Mouse (Mus musculus) ES-E14 (cell line): Measurements from ENCODE around the gene Pla2g1b. TPM values are rescaled to one million over a fixed set of nuclear protein-coding genes. Genes with fewer than 3 reads are reported as not detected.

Experiments used
- DNase-seq: peaks from one replicate; pipeline ENCODE4 v3.0.0-alpha.2; 2013; ENCODE audit warnings: low read depth, low spot score
- H3K27ac ChIP-seq: 2 replicates; pipeline ENCODE4 v1.5.1; 2012; ENCODE audit warnings: low read depth, mild to moderate bottlenecking, low read length, moderate library complexity, mixed read lengths; ENCODE audit not compliant: poor library complexity, insufficient read depth, severe bottlenecking
- H3K36me3 ChIP-seq: 2 replicates; pipeline ENCODE4 v1.6.1; 2012; ENCODE audit warnings: mild to moderate bottlenecking, low read length, moderate library complexity, mixed read lengths; ENCODE audit not compliant: control insufficient read depth, poor library complexity, insufficient read depth, severe bottlenecking
- H3K4me1 ChIP-seq, 2 experiments: fragments of 150-350 bp in 1 of 2; sonication (generic) in 1 of 2; 2 replicates each; pipeline ENCODE4 v1.6.1; 2012; ENCODE audit warnings: low read length in 2 of 2, mild to moderate bottlenecking in 1 of 2, mixed read lengths in 1 of 2; ENCODE audit not compliant: control insufficient read depth in 2 of 2, insufficient read depth in 2 of 2, poor library complexity in 1 of 2
- H3K4me3 ChIP-seq, 2 experiments: fragments of 150-350 bp in 1 of 2; sonication (generic) in 1 of 2; 2 replicates each; pipeline ENCODE4 v1.5.1; 2012; ENCODE audit warnings: low read length in 2 of 2, low read depth in 1 of 2, mild to moderate bottlenecking in 1 of 2, mixed read lengths in 1 of 2; ENCODE audit not compliant: insufficient read depth in 1 of 2, poor library complexity in 1 of 2, severe bottlenecking in 1 of 2
- H3K9ac ChIP-seq: 2 replicates; pipeline ENCODE4 v1.6.1; 2012; ENCODE audit warnings: low read depth, mild to moderate bottlenecking, low read length, mixed read lengths; ENCODE audit not compliant: poor library complexity, insufficient read depth, severe bottlenecking
- H3K9me3 ChIP-seq: fragments of 150-350 bp; sonication (generic); 2 replicates; pipeline ENCODE4 v1.6.1; 2012; ENCODE audit warnings: low read depth, mild to moderate bottlenecking, low read length; ENCODE audit not compliant: control insufficient read depth, insufficient read depth
- CHD2 ChIP-seq: IDR thresholded peaks from 2 replicates; pipeline ENCODE4 v1.6.1; 2014; ENCODE audit warnings: mild to moderate bottlenecking, low read depth, low read length, inconsistent platforms
- HCFC1 ChIP-seq: IDR thresholded peaks from 2 replicates; pipeline ENCODE4 v1.6.1; 2012; ENCODE audit warnings: low read length, inconsistent platforms, borderline replicate concordance; ENCODE audit not compliant: insufficient read depth
- MAFK ChIP-seq: IDR thresholded peaks from 2 replicates; pipeline ENCODE4 v1.6.1; 2014; ENCODE audit warnings: mild to moderate bottlenecking, low read depth, low read length, inconsistent platforms; ENCODE audit not compliant: insufficient read depth
- ZC3H11A ChIP-seq: IDR thresholded peaks from 2 replicates; pipeline ENCODE4 v1.6.1; 2012; ENCODE audit warnings: low read depth, mild to moderate bottlenecking, inconsistent platforms, low read length, borderline replicate concordance
- ZNF384 ChIP-seq: IDR thresholded peaks from 2 replicates; pipeline ENCODE4 v1.6.1; 2012; ENCODE audit warnings: low read depth, low read length, inconsistent platforms
- in situ Hi-C, 2 experiments: fragments of 600-800 bp; cut with MboI; formaldehyde crosslinking; loops; one replicate each; pipeline ENCODE4 v1.15.1; 2025; ENCODE audit warnings: low sequenced_read_pairs in 2 of 2, inconsistent platforms in 1 of 2; ENCODE audit not compliant: unreplicated experiment in 2 of 2
- total RNA-seq: library from RNA; depleted of rRNA; stranded (reverse); fragments of 300-350 nt; gene quantifications from 2 replicates; pipeline ENCODE4 v1.2.3, GENCODE M21; 2012; rRNA removed

Gene Pla2g1b
- 31.1 and 36.6 TPM in 2 replicates for total RNA-seq

DNA sequence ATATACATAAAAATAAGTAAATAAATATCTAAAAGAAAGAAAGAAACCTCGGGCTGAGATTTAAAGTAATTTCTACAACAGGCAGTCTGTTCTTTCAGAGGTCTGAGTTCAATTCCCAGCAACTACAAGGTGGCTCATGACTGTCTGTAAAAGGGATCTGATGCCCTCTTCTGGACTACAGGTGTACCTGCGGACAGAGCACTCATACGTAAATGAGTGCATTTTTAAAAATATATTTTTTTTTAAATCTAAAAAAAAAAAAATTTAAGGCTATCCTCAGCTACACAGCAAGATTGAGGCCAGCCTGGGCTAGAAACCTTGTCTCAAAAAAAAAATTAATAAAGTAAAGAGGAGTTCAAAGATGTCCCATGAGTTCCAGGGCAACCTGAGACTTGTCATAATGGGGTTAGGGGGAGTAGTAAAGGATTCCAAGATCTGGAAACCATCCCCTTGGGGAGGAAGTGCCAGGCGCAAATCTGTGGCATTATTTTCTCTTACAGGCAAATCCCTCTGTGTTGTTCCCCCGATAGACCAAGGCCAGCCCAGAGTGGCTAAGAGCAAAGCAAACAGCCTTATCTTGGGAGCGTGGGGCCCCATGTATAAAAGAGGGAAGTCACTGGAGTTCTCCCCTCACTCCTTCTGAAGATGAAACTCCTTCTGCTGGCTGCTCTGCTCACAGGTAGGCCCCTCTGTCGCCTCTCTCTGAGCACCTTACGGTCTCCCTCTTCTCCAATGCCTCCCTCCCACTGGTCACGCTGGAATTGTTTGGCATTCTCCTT is at the start of gene Pla2g1b:
Gene Pla2g1b, plus strand, starts transcription at position 621 of the 779 bp plus-strand sequence.
- in situ Hi-C loops, result no loop called here
- peaks cover 0 to 10% of the 10 kb centered on the region in 2 experiments; a peak in 1 of 4 replicates for H3K4me1 ChIP-seq
- peaks cover 26% of the 10 kb centered on the region for H3K36me3 ChIP-seq
- no peak for DNase-seq
- TF ChIP-seq MAFK, result no peak
- no peak for TF ChIP-seq CHD2
- TF ChIP-seq ZNF384, result no peak; the same call in 1 of the 2 replicates
- TF ChIP-seq HCFC1, result no peak
- TF ChIP-seq ZC3H11A, result no peak
- H3K9me3 ChIP-seq, result no peaks in the 10 kb centered on the region
- H3K27ac ChIP-seq, result peak within 1 kb of the TSS; percentile 88
- H3K9ac ChIP-seq, result peak within 1 kb of the TSS; percentile 89
- H3K4me3 ChIP-seq, result peak within 1 kb of the TSS; percentile 84 to 95

DNA sequence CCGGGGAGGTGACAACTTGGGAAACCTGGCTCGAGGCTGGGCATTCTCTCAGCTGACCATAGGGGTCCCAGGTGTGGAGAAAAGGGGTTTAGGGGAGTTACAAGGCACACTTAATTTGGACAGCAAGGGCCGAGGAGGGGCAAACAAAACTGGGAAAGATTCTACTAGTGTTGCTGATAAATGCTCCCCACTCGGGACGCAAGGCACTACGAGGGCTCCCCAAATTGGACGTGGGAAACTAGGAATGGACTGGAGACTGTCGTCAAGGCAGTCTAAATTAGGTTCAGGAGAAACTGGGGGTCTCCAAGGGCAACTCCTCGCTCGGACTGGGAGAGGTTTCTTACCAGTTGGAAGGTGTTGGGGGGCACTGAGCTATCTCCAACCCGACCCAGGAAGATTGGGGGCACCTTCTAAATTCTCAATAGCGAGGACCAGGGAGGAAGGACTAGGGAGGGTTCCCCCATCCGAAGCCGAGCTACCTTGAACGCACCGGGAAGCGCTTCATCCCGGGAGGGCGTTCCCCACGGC is 37.2 kb upstream of the Pla2g1b start:
- H3K4me3 ChIP-seq, result peak overlapping the region; percentile 93 to 99
- peak overlapping the region; percentile 82 for H3K9ac ChIP-seq
- DNase-seq, result no peak
- in situ Hi-C loops, result no loop called here
- peaks cover 7 to 13% of the 10 kb centered on the region in 2 experiments; a peak in 3 of 4 replicates for H3K4me1 ChIP-seq
- no peaks in the 10 kb centered on the region for H3K9me3 ChIP-seq
- TF ChIP-seq HCFC1, result no peak
- H3K36me3 ChIP-seq, result no peaks in the 10 kb centered on the region; the same call in 1 of the 2 replicates
- no peak overlapping the region for H3K27ac ChIP-seq

DNA sequence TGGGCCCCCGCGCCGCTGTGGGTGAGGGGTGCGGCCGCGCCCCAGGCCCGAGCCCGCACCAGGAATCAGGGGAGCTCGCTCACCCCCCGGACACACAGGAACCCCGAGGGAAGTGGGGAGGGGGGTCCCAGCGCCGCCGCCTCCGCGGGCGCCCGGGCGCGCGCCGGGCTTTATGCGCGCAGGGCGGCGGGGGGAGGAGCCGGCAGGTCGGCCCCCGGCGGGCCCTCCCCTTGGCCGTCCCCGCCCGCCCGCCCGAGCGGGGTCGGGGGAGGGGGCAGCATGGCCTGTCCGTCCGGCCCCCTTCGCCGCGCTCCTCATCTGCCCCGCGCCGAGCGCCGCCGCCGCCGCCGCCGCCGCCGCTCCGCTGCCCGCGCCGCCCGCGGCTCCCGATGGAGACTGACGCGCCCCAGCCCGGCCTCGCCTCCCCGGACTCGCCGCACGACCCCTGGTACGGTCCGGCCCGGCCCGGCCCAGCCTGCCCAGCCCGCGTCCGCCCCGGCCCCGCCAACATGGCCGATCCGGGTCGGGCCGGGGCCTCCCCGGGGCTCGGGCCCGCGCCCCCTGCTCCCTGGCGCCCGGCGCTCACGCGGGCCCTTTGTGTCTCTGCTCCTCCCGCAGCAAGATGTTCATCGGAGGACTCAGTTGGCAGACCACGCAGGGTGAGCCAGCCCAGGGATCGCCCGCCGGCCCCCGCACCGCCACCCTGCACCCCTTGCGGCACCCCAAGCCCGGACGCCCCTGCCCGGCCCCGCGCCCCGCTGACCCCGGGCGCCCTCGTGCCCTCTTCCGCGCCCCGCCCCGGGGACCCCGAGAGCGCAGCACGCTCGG is 36.5 kb upstream of the Pla2g1b start, which contains the start of gene Msi1:
Gene Msi1, plus strand, starts transcription at position 241 of the 828 bp plus-strand sequence.
- TF ChIP-seq MAFK (no peak), ZNF384 (no peak), HCFC1 (no peak), ZC3H11A (no peak), CHD2 (no peak)
- peaks cover 7 to 13% of the 10 kb centered on the region in 2 experiments; a peak in 3 of 4 replicates for H3K4me1 ChIP-seq
- no peaks in the 10 kb centered on the region; the same call in 1 of the 2 replicates for H3K36me3 ChIP-seq
- H3K9me3 ChIP-seq, result no peaks in the 10 kb centered on the region
- peak within 1 kb of the TSS; percentile 89 for H3K9ac ChIP-seq
- no peak within 1 kb of the TSS for H3K27ac ChIP-seq
- DNase-seq, result no peak
- in situ Hi-C loops, result no loop called here
- peak within 1 kb of the TSS; percentile 93 to 99 for H3K4me3 ChIP-seq

DNA sequence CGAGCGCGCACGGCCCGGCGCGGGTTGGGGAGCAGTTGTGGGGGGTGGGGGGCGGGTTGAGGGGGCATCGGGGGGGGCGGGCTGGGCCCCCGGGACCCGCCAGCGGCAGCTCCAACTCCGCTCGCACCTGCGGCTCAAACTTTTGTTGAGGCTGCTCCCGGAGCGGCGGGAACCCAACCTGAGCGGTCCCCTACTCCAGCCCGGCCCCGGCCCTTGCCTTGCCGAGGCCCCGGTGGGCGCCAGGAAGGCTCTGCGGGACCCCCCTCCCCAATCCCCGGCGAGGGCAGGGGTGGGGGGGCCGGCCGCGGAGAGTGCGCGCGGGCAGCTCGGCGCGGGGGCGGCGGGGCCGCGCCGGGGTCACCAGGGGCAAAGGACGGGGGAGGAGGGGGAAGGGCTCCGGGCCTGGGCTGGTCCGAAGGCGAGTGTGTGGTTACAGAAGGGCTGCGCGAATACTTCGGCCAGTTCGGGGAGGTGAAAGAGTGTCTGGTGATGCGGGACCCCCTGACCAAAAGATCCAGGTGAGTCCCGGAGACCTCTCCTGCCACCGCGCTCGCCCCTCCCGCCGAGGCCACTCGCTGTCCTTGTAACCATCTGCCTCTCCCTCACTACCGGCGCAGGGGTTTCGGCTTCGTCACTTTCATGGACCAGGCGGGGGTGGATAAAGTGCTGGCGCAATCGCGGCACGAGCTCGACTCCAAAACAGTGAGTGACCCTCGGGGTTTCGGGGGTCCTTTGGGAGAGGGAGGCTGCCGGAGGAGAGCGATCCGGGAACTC is 35.7 kb upstream of the Pla2g1b start:
- TF ChIP-seq ZC3H11A (no peak), MAFK (no peak), ZNF384 (no peak), HCFC1 (no peak), CHD2 (no peak)
- in situ Hi-C loops, result no loop called here
- Histone ChIP-seq H3K9ac (peak overlapping the region; percentile 89), H3K4me3 (peak overlapping the region; percentile 72 to 99), H3K36me3 (no peaks in the 10 kb centered on the region; the same call in 1 of the 2 replicates), H3K9me3 (no peaks in the 10 kb centered on the region), H3K27ac (no peak overlapping the region), H3K4me1 (peaks cover 7 to 21% of the 10 kb centered on the region in 2 experiments)
- DNase-seq, result no peak
